Mouse (Mus musculus): Measurements from ENCODE around the gene A430033K04Rik.

GRCm38 (mm10) chr5:138619211-138620128 is 3.2 kb upstream of the A430033K04Rik start, which contains the start of gene Zfp68:
- peak; percentile 98 for TF ChIP-seq POLR2A (IDR thresholded peaks at IDR 0.05; ENCODE audit: insufficient read length, low read depth)
- no peak for TF ChIP-seq USF1 (IDR thresholded peaks at IDR 0.05; ENCODE audit: low read depth)
- TF ChIP-seq MAX (IDR thresholded peaks at IDR 0.05; ENCODE audit: low read depth) = no peak
